Mouse (Mus musculus) E14TG2a.4 (cell line): ENCODE measurements at regions not wholly inside any gene's neighbourhood (a gene's known extent, or its start where the extent isn't known, plus 50 kb on each side); places are given as distances from the start of the nearest gene placed in this dataset.

ENCODE experiments used
- H3K27me3 ChIP-seq: 2 replicates; pipeline ENCODE4 v1.6.1; 2014; ENCODE audit warnings: low read length, control low read depth; ENCODE audit not compliant: insufficient read depth
- H3K36me3 ChIP-seq: 2 replicates; pipeline ENCODE4 v1.6.1; 2014; ENCODE audit warnings: low read length, control low read depth; ENCODE audit not compliant: insufficient read depth
- H3K4me1 ChIP-seq: replicated peaks from 2 replicates; pipeline ENCODE4 v1.6.1; 2014; ENCODE audit warnings: low read depth, low read length, control low read depth
- H3K4me3 ChIP-seq: replicated peaks from 2 replicates; pipeline ENCODE4 v1.5.1; 2014; ENCODE audit warnings: mild to moderate bottlenecking, low read length
- H3K9me3 ChIP-seq: 2 replicates; pipeline ENCODE4 v1.6.1; 2014; ENCODE audit warnings: low read length, control low read depth
- CTCF ChIP-seq: conservative IDR thresholded peaks from 2 replicates; pipeline ENCODE4 v1.5.1; 2014; ENCODE audit warnings: low read length
- NANOG ChIP-seq: IDR thresholded peaks from 2 replicates; pipeline ENCODE4 v1.6.1; 2014; ENCODE audit warnings: borderline replicate concordance, low read length, mixed read lengths
- POU5F1 ChIP-seq: IDR thresholded peaks from 2 replicates; pipeline ENCODE4 v1.6.1; 2014; ENCODE audit warnings: low read length, borderline replicate concordance

GRCm38 (mm10) chr5:27963765-27964164, 107.4 kb upstream of the Insig1 start:
- Histone ChIP-seq H3K27me3 (no peaks in the 10 kb centered on the region), H3K36me3 (no peaks in the 10 kb centered on the region), H3K9me3 (no peaks in the 10 kb centered on the region), H3K4me1 (no peaks in the 10 kb centered on the region), H3K4me3 (no peak overlapping the region)
- TF ChIP-seq POU5F1 (no peak), CTCF (no peak), NANOG (no peak)

DNA sequence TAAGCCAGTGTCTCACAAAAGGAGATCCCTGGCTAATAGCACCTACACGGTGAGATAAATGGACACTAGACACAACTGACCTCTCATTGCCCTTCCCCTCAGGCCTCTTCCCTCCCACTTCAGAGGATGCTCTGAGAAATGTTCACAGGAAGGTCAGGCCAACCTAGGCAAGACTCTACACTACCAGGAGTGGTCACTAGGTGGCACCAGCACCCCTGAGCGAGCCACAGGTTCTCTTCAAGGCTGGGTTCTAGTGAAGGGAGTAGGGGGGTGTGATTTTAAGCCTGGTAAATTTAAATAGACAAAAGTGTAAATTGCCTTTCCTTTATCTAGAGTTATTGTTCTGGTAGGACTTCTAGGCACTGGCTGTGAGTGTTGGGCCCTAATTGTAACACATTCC, 76.0 kb upstream of the Insig1 start:
- Histone ChIP-seq H3K36me3 (no peaks in the 10 kb centered on the region), H3K27me3 (no peaks in the 10 kb centered on the region), H3K9me3 (no peaks in the 10 kb centered on the region), H3K4me1 (no peaks in the 10 kb centered on the region), H3K4me3 (no peak overlapping the region)
- TF ChIP-seq CTCF (peak; percentile 83), NANOG (no peak)

- Histone ChIP-seq H3K4me1 (no peaks in the 10 kb centered on the region), H3K4me3 (no peak overlapping the region), H3K36me3 (no peaks in the 10 kb centered on the region), H3K9me3 (no peaks in the 10 kb centered on the region), H3K27me3 (no peaks in the 10 kb centered on the region)
- TF ChIP-seq NANOG (no peak), CTCF (no peak), POU5F1 (no peak)
Measured at GRCm38 (mm10) chr5:27997751-27998150, 73.4 kb upstream of the Insig1 start.

DNA sequence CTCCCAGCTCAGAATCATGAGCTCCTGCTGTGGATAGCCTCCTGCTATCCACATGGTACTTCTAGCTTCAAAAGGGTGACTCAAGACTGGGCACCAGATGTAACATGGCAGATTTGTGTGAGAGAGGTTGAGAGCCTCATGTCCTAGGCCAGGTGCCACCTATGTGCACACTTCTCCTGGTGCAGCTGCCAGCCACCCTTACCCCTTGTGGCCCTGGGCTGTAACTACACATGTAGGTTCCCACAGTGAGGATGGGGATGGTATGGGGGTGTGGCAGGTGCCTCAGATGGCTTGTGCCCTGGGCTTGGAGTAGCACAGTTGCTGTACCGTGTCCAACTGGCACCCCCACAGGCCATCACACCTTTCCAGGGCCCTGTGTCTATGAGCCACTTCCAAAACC, 68.2 kb upstream of the Insig1 start:
- Histone ChIP-seq H3K27me3 (no peaks in the 10 kb centered on the region), H3K9me3 (no peaks in the 10 kb centered on the region), H3K4me1 (no peaks in the 10 kb centered on the region), H3K4me3 (no peak overlapping the region), H3K36me3 (no peaks in the 10 kb centered on the region)
- TF ChIP-seq POU5F1 (no peak), CTCF (no peak), NANOG (no peak)

DNA sequence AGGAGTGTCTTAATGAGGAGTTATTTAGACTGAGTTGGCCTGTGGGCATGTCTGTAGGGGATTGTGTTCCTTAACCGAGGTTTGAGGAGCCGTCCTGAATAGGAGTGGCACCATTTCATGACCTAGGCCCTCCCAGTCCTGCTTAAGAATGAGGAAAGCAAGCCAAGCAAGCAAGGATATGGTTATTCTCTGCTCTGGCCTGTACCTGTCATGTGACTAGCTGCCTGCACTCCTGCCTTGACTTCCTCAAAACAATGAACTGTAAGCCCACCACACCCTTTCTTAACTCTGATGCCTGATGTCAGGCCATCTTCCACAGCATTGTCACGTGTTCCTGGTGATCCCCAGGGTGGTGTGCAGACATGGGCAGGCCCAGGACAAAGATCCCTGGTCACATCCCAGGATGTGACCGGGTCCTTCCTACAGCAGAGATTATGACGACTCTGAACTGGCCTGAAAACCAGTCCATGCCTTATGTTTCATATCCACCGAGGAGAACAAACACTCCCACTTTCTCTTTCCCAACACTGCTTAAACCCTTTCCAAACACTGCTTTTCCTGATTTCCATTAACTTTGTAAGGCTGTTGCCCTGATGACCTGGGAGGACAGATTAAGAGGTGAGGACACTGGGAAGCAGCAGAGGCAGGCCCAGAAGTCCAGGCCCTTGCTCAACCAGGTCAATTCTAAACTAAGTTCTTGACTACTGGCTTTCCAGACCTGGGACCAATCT, 67.2 kb upstream of the Insig1 start:
- Histone ChIP-seq H3K36me3 (no peaks in the 10 kb centered on the region), H3K9me3 (no peaks in the 10 kb centered on the region), H3K27me3 (no peaks in the 10 kb centered on the region), H3K4me1 (no peaks in the 10 kb centered on the region), H3K4me3 (no peak overlapping the region)
- TF ChIP-seq NANOG (no peak), CTCF (no peak), POU5F1 (no peak)

- H3K4me1 ChIP-seq = no peaks in the 10 kb centered on the region
- no peaks in the 10 kb centered on the region for H3K36me3 ChIP-seq
- H3K4me3 ChIP-seq = no peak overlapping the region
- TF ChIP-seq CTCF (no peak), POU5F1 (no peak), NANOG (no peak)
- no peaks in the 10 kb centered on the region for H3K9me3 ChIP-seq
- H3K27me3 ChIP-seq = no peaks in the 10 kb centered on the region
Measured at GRCm38 (mm10) chr5:28004487-28004827, 66.7 kb upstream of the Insig1 start.

GRCm38 (mm10) chr5:28009386-28009785, 61.8 kb upstream of the Insig1 start:
- H3K4me3 ChIP-seq = no peak overlapping the region
- H3K9me3 ChIP-seq = no peaks in the 10 kb centered on the region
- no peaks in the 10 kb centered on the region for H3K27me3 ChIP-seq
- TF ChIP-seq NANOG (no peak), CTCF (no peak), POU5F1 (no peak)
- no peaks in the 10 kb centered on the region for H3K36me3 ChIP-seq
- no peaks in the 10 kb centered on the region for H3K4me1 ChIP-seq

GRCm38 (mm10) chr5:28009871-28010270, 61.3 kb upstream of the Insig1 start:
- H3K27me3 ChIP-seq = no peaks in the 10 kb centered on the region
- no peaks in the 10 kb centered on the region for H3K4me1 ChIP-seq
- no peaks in the 10 kb centered on the region for H3K9me3 ChIP-seq
- TF ChIP-seq NANOG (no peak), POU5F1 (no peak), CTCF (no peak)
- H3K36me3 ChIP-seq = no peaks in the 10 kb centered on the region
- H3K4me3 ChIP-seq = no peak overlapping the region

- TF ChIP-seq NANOG (no peak), POU5F1 (no peak)
Measured at GRCm38 (mm10) chr5:28010529-28010928, 60.6 kb upstream of the Insig1 start.

More at GRCm38 (mm10) chr5:28010529-28010928, 60.6 kb upstream of the Insig1 start:
- H3K27me3 ChIP-seq = no peaks in the 10 kb centered on the region
- H3K4me1 ChIP-seq = no peaks in the 10 kb centered on the region
- no peaks in the 10 kb centered on the region for H3K9me3 ChIP-seq
- no peaks in the 10 kb centered on the region for H3K36me3 ChIP-seq
- H3K4me3 ChIP-seq = no peak overlapping the region
